Mouse (Mus musculus) heart, postnatal 0 days (tissue): ENCODE measurements around the gene Zbtb18. TPM values are rescaled to one million over a fixed set of nuclear protein-coding genes. Genes with fewer than 3 reads are reported as not detected.

ENCODE experiments used
- ATAC-seq: fragments of 200-750 bp; cut with Nextera tagmentation; 2 replicates; pipeline ENCODE4 v1.8.0; 2017; ENCODE audit warnings: low read depth, moderate number of reproducible peaks, moderate library complexity; ENCODE audit not compliant: insufficient read depth
- DNase-seq: peaks from one replicate; pipeline ENCODE4 v3.0.0-alpha.2; 2016; ENCODE audit warnings: low spot score
- H3K27ac ChIP-seq: fragments of 300-500 bp; sonication (generic); 2 replicates; pipeline ENCODE4 v1.5.1; 2014; ENCODE audit warnings: low read depth, mild to moderate bottlenecking
- H3K27me3 ChIP-seq: fragments of 300-500 bp; sonication (generic); 2 replicates; pipeline ENCODE4 v1.6.1; 2014; ENCODE audit warnings: low read length, mixed read lengths; ENCODE audit not compliant: control insufficient read depth, insufficient read depth
- H3K36me3 ChIP-seq: fragments of 300-500 bp; sonication (generic); replicated peaks from 2 replicates; pipeline ENCODE4 v1.6.1; 2014; ENCODE audit warnings: low read length, mixed read lengths; ENCODE audit not compliant: control insufficient read depth, insufficient read depth
- H3K4me1 ChIP-seq: fragments of 300-500 bp; sonication (generic); 2 replicates; pipeline ENCODE4 v1.6.1; 2014; ENCODE audit warnings: antibody characterized with exemption; ENCODE audit not compliant: control insufficient read depth, insufficient read depth
- H3K4me2 ChIP-seq: fragments of 300-500 bp; sonication (generic); 2 replicates; pipeline ENCODE4 v1.6.1; 2014; ENCODE audit warnings: low read depth, mild to moderate bottlenecking, low read length, moderate library complexity
- H3K4me3 ChIP-seq: fragments of 300-500 bp; sonication (generic); 2 replicates; pipeline ENCODE4 v1.5.1; 2014; ENCODE audit warnings: low read depth, low read length
- H3K9ac ChIP-seq: fragments of 300-500 bp; sonication (generic); replicated peaks from 2 replicates; pipeline ENCODE4 v1.6.1; 2014; ENCODE audit warnings: low read depth, low read length, mixed read lengths
- H3K9me3 ChIP-seq: fragments of 300-500 bp; sonication (generic); replicated peaks from 2 replicates; pipeline ENCODE4 v1.6.1; 2016; ENCODE audit warnings: low read length; ENCODE audit not compliant: control insufficient read depth
- CTCF ChIP-seq: IDR thresholded peaks from 2 replicates; pipeline ENCODE4 v1.5.1; 2016; ENCODE audit warnings: antibody characterized with exemption, control low read depth, low read depth
- EP300 ChIP-seq: IDR thresholded peaks from 2 replicates; pipeline ENCODE4 v1.6.1; 2016; ENCODE audit warnings: antibody characterized with exemption, low read depth
- WGBS: fragments of 180-500 bp; shearing (Covaris S2); extraction: QIAGEN DNeasy Blood & Tissue Kit; methylation state at CpG from one replicate; pipeline ENCODE4 v1.1.7; 2014; 5-methylcytosine and 5-hydroxymethylcytosine counted together
- polyA plus RNA-seq: library from polyadenylated mRNA; unstranded; fragments of >200 nt; fragmentation: Nextera tagmentation; extraction: Ambion mirVana; gene quantifications from 2 replicates; pipeline ENCODE4 v1.2.1, GENCODE M21; 2015
- total RNA-seq: library from RNA; depleted of rRNA; stranded (reverse); fragments of >200 nt; gene quantifications from 2 replicates; pipeline ENCODE4 v1.2.3, GENCODE M21; 2014; ENCODE audit warnings: low replicate concordance

The Zbtb18 gene
- total and polyA plus RNA-seq, 2 experiments from 2014 or later: 1.7 to 15.2 TPM

- H3K4me2 ChIP-seq: no peak overlapping the region
- H3K36me3 ChIP-seq: peaks cover 11% of the 10 kb centered on the region
- DNase-seq: no peak
- TF ChIP-seq CTCF (no peak), EP300 (no peak)
- WGBS: 44% methylated on average over 5 of the region's 5 CpGs
- no peak overlapping the region for H3K27ac ChIP-seq
- H3K4me1 ChIP-seq: no peaks in the 10 kb centered on the region
- H3K27me3 ChIP-seq: 0 out of 2 replicates have a peak, but pooled peaks cover 2% of the 10 kb centered on the region
- no peaks in the 10 kb centered on the region for H3K9me3 ChIP-seq
- no peak overlapping the region for H3K9ac ChIP-seq
- ATAC-seq: no peak
- H3K4me3 ChIP-seq: no peak overlapping the region
Observed at GRCm38 (mm10) chr1:177452987-177453386, 10.8 kb downstream of the Zbtb18 start.

- no peak for ATAC-seq
- Histone ChIP-seq H3K27me3 (0 out of 2 replicates have a peak, but pooled peaks cover 2% of the 10 kb centered on the region), H3K4me3 (no peak overlapping the region), H3K9ac (no peak overlapping the region), H3K4me2 (no peak overlapping the region), H3K36me3 (peaks cover 5% of the 10 kb centered on the region; the same call in 1 of the 2 replicates), H3K9me3 (no peaks in the 10 kb centered on the region), H3K27ac (no peak overlapping the region), H3K4me1 (no peaks in the 10 kb centered on the region)
- DNase-seq: no peak
- TF ChIP-seq EP300: no peak
- no peak for TF ChIP-seq CTCF
- WGBS: 43% methylated on average over 8 of the region's 8 CpGs
Observed at GRCm38 (mm10) chr1:177453806-177454205, 11.7 kb downstream of the Zbtb18 start.

GRCm38 (mm10) chr1:177454492-177454891 lies 12.3 kb downstream of the Zbtb18 start:
- no peak overlapping the region for H3K4me3 ChIP-seq
- TF ChIP-seq CTCF (no peak), EP300 (no peak)
- no peak overlapping the region for H3K4me2 ChIP-seq
- no peak overlapping the region for H3K9ac ChIP-seq
- DNase-seq: no peak
- ATAC-seq: no peak
- H3K36me3 ChIP-seq: no peaks in the 10 kb centered on the region
- no peak overlapping the region for H3K27ac ChIP-seq
- no peaks in the 10 kb centered on the region for H3K9me3 ChIP-seq
- WGBS: 93% methylated on average over 6 of the region's 6 CpGs
- H3K27me3 ChIP-seq: 0 out of 2 replicates have a peak, but pooled peaks cover 2% of the 10 kb centered on the region
- no peaks in the 10 kb centered on the region for H3K4me1 ChIP-seq

- Histone ChIP-seq H3K9ac (no peak overlapping the region), H3K27me3 (0 out of 2 replicates have a peak, but pooled peaks cover 2% of the 10 kb centered on the region), H3K4me2 (no peak overlapping the region), H3K27ac (no peak overlapping the region), H3K4me3 (no peak overlapping the region), H3K4me1 (no peaks in the 10 kb centered on the region), H3K9me3 (no peaks in the 10 kb centered on the region), H3K36me3 (no peaks in the 10 kb centered on the region)
- WGBS: 73% methylated on average over 5 of the region's 5 CpGs
- ATAC-seq: no peak
- TF ChIP-seq CTCF: no peak
- no peak for TF ChIP-seq EP300
- no peak for DNase-seq
Observed at GRCm38 (mm10) chr1:177455466-177455865, 13.3 kb downstream of the Zbtb18 start.

- Histone ChIP-seq H3K4me3 (no peak overlapping the region), H3K4me1 (no peaks in the 10 kb centered on the region), H3K36me3 (no peaks in the 10 kb centered on the region), H3K27ac (no peak overlapping the region), H3K9me3 (no peaks in the 10 kb centered on the region), H3K27me3 (0 out of 2 replicates have a peak, but pooled peaks cover 2% of the 10 kb centered on the region), H3K9ac (no peak overlapping the region), H3K4me2 (no peak overlapping the region)
- ATAC-seq (no peak), DNase-seq (no peak)
- 91% methylated on average over 4 of the region's 4 CpGs for WGBS
- TF ChIP-seq CTCF: no peak
- no peak for TF ChIP-seq EP300
Observed at GRCm38 (mm10) chr1:177456208-177456607, 14.1 kb downstream of the Zbtb18 start.

GRCm38 (mm10) chr1:177456772-177457171 lies 14.6 kb downstream of the Zbtb18 start:
- Histone ChIP-seq H3K27ac (no peak overlapping the region), H3K36me3 (no peaks in the 10 kb centered on the region), H3K9ac (no peak overlapping the region), H3K9me3 (no peaks in the 10 kb centered on the region), H3K4me2 (no peak overlapping the region), H3K4me3 (no peak overlapping the region), H3K4me1 (no peaks in the 10 kb centered on the region), H3K27me3 (0 out of 2 replicates have a peak, but pooled peaks cover 2% of the 10 kb centered on the region)
- ATAC-seq (no peak), DNase-seq (no peak)
- 34% methylated on average over 4 of the region's 4 CpGs for WGBS
- TF ChIP-seq CTCF (no peak), EP300 (no peak)
